Mouse (Mus musculus): ENCODE measurements at regions not wholly inside any gene's neighbourhood (a gene's known extent, or its start where the extent isn't known, plus 50 kb on each side); places are given as distances from the start of the nearest gene placed in this dataset.

- no peak for TF ChIP-seq CTCF (IDR thresholded peaks at IDR 0.05; ENCODE audit: low read depth)
- TF ChIP-seq EP300 (IDR thresholded peaks at IDR 0.05; ENCODE audit: low read depth): no peak
These were observed 252.9 kb downstream of the Eipr1 start for GRCm38 (mm10) chr12:29004504-29004903.

Measured in heart, postnatal 0 days (tissue).